Mouse (Mus musculus): ENCODE measurements around the gene Vil1.
A peak's percentile ranks its signal among the peaks of the same experiment; 100 is the strongest.

Vil1 gene

DNA sequence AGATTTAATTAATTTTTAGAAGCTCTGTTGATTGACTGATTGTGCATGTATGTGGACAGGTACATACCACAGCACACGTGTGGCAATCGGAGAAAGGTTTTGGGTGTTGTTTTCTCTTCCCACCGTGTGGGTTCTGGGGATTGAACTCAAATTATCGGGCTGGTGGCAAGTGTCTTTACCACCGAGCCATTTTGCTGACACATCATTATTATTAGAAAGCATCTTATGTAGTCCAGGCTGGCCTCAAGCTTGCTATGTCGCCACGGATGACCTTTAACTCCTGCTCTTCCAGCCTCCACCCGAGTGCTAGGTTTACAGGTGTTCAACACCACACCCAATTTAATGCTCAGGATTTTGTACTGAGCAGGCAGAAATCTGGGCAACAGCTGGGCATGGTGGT, 3.5 kb downstream of the Vil1 start:
- DNase-seq (ENCODE audit: low read depth, low spot score) = no peak

DNA sequence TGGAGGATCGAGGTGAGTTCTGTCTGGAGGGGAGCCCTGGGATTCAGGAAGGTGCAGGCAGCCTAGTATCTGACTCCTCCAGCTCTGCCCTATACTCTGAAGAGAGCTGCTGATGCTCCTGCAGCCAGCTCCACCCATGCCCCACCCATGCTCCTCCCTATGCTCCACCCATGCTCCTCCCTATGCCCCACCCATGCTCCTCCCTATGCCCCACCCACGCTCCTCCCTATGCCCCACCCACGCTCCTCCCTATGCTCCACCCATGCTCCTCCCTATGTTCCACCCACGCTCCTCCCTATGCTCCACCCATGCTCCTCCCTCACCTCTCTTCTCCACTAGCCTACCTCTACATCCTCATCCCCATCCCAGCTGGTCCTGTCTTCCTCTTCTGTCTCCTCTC, 6.0 kb downstream of the Vil1 start:
- no peak for DNase-seq (ENCODE audit: low read depth, low spot score)

DNA sequence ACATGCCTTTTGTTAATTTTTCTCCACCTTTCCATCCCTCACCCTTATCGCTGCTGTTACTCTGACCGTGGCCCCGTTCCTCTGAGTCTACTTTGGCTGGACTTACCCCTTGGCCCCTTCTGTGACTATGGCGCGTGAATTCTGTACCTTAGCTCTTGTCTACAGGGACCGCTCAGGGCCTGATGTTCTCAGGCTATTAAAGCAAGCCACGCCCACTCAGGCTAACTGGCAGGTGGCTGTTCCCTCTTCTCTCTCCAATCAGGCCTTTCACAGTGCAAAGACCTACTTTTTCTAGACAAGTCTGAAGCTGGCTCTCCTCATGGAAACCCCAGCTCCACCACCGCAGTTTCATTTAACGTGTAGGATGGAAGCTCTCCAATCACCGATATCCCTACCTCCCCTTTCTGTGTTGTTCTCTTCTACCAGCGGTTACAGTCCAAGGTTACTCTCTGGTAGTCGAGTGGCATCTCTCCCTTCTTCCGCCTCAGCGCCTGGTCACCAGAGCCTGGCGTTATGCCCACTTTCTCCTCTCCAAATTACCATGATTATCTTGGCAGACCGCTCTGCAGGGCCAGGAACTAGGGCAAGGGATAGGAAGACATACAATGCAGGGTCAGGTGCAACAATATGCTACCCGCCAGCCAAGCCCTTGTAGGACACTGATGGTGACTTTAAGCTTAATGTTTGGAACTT, 9.7 kb downstream of the Vil1 start:
- no peak for DNase-seq (ENCODE audit: low read depth, low spot score)

DNA sequence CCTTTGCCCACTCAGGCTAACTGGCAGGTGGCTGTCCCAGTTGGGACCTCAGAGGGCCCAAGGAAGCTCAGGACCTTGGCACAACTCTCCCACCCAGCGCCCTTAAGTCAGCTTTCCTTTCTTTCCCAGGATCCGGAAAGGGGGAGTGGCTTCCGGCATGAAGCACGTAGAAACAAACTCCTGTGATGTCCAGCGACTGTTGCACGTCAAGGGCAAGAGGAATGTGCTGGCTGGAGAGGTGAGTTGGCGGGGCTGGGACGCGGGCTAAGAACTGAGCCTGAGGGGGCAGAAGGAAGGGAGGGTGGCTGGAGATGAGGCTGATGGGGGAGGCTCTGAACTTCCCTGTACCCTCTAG, 10.2 kb downstream of the Vil1 start:
- no peak for DNase-seq (ENCODE audit: low read depth, low spot score)

DNA sequence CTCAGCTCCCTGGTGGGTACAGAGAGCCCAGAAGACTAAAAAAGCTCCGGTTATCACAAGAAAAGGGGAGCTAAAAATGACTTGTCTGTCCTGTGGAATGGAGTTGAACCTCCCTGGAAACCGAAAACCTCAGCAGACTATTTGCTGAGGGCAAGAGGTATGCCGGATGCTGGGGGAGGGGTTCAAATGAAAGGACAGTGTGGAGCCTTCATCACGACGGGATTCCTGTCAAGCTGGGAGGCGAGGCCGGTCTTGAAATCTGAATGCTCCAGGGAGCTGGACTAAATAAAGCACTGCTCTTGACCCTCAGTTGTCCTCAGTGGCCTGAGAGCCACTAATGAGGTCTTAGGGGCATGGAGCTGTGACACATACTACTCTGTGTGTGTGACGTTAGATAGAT, 14.0 kb downstream of the Vil1 start:
- DNase-seq (ENCODE audit: low read depth, low spot score) = no peak

DNA sequence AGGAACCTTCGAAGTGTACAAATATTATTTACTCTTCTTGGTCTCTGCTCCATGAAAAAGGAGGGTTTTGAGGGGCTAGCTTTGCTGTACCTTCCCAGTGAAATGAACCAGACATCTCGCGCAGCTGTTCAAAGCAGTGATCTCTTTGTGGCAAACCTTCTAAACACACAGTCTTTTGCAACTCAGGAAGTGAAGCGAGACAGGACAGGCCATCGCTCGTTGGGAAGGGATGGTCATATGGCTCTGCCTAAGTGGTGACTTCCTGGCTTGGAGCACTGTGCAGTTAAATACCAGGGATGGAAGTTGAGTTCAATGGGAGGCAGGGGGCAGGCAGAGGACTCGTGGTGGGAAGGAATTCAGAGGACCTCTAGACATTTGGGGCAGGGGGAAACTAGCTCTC, 16.7 kb downstream of the Vil1 start:
- DNase-seq (ENCODE audit: low read depth, low spot score) = no peak

DNA sequence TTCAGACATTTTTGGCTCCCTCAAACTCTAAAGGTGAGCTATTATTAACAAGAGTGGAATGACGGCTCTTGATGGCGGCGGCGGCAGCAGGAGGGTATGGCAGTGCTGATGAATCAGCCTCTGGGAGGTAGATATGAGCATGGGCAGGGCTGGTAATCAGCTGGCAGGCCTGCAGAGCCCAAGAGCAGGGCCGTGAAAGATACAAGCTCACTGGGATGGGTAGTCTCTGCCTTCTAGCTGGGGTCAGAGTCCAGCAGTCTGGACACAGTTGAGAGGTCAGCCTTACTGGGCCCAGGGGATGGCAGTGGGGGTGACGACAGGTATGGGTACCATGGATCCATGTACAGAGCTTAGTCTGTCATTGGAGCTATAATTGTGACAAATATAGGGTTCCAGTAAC, 24.0 kb downstream of the Vil1 start:
- no peak for DNase-seq (ENCODE audit: low read depth, low spot score)

DNA sequence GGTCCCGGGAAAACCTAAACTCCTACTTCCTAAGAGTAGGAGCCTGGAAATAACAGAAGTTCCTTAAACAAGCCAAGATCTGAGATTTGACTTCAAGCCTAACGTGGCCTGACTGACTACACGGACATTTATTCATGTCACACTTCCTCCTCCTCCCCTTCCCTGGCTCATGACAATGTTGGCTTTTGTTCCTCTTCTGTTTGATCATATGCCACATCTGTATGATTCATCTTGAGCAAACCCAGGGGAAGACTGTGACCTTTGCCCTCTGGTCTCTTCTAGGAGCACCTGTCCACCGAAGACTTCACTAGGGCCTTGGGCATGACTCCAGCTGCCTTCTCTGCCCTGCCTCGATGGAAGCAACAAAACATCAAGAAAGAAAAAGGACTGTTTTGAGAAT, 25.4 kb downstream of the Vil1 start:
- DNase-seq (ENCODE audit: low read depth, low spot score) = no peak

DNA sequence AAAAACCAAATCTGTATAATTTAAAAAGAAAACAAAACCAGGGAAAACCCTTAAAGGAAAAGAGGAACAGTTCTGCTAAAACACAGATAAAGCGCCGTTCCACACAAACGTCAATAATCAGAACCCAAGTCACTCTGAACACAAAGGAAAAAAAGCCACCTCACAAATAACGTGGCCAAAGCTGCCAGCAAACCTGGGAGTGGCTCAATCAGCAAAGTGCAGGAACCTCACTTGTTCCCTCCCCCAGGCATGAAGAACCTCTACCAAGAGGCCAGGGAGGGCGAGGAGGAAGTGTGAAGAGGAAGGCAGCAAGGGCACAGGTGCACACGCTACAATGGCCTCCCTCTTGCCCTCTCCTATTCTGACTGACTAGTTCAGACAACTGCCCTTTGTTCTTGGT, 26.4 kb downstream of the Vil1 start:
- no peak for DNase-seq (ENCODE audit: low read depth, low spot score)

DNA sequence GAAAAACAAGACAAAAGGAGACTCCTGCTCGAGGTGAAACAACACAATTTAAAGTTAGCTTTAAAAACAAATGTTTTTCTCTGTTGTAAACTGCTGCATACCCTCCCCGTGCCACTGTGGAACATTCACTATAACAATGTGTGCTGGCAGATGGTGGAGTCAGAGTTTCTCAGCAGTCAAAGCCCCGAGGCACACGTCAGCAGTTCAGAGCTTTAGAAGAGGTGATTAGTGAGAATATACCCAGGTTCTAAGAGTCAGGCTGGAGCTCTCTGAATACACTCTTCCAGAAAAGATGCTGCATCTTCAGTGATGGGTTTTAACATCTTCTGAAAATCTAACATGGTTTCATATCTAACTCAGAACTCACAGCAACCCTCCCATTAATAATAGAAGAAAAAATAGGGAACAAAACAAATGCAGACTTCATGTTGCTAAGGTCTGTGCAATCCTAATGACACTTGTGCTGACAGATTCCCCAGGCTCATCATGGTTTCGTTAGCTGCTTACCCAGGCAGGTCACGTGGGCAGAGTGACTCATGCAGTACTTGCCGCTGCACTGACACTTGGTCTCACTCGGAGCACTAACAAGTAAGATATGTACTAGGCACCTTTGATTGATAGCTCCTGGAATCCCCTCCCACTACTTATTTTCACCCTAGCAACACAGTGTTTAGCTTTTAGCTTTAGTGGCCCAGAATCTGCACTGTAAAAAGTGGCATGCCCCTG, 28.7 kb downstream of the Vil1 start:
- peak; percentile 74 for DNase-seq (ENCODE audit: low read depth, low spot score)

DNA sequence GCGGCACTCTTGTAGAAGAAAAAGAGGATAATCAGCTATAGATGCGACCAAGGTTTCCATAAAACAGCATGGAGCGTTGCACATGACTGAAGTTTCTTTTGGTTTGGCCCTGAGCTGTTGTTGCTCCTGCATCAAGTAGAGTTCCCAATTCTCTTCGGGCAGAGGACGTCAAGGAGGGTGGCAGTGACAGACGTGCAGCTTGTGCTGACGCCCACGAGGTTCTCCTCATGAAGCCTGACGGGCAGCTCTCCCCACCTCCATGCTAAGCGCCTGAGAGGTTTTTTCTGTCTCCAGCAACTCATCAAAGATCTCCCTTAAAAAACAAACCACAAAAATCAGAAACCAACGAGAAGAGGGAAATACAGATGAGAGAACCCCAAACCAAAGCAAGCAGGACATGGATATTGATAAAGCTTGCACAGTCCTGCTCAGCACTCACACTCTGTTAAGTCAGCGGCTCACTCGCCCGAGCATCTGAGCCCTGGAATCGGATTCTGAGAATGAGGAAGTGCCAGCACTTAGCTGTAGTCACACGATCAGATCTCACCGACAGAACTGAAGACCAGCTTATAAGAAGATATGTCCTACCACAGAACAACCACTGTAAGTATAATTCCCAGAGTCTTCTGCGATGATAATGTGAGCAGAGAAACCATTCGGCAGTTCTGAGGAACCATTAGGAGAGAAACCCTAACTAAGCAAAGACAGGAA, 30.1 kb downstream of the Vil1 start:
- no peak for DNase-seq (ENCODE audit: low read depth, low spot score)

DNA sequence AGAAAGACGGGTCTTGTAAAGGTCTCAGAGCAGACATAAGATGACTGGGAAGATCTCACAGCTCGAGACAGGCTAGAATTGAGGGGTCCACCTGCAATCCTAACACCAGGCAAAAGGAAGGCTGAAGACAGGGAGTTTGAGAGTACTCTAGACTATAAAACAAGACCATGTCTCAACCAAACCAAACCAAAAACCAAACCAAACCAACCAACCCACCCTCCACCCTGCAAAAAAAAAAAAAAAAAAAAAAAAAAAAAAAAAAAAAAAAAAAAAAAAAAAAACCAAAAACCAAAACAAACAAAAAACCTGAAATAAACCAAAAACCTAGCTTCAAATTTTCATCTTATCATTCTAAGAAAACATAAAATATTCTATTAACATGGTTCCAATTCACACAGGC, 35.4 kb downstream of the Vil1 start:
- no peak for DNase-seq (ENCODE audit: low read depth, low spot score)

DNA sequence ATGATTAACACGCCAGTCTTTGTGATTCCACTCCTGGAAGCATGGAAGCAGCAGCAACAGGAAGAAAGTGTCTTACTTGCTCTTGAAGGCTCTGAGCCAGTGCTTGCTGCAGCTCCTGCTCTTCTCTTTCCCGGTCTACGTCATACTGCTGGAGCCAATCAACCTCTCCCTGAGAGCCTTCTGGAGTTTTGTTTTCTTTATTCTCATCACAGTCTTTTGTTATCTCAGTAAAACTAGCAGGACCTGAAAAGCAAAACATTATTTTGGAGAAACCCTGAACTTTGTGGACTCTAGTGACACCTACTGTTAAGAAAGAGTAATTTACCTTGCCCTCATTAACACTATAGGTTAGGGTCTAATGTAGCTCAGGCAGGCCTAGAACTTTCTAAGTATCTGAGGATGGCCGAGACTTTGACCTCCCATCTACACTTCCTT, 43.5 kb downstream of the Vil1 start:
- peak; percentile 39 for DNase-seq (ENCODE audit: low read depth, low spot score)

DNA sequence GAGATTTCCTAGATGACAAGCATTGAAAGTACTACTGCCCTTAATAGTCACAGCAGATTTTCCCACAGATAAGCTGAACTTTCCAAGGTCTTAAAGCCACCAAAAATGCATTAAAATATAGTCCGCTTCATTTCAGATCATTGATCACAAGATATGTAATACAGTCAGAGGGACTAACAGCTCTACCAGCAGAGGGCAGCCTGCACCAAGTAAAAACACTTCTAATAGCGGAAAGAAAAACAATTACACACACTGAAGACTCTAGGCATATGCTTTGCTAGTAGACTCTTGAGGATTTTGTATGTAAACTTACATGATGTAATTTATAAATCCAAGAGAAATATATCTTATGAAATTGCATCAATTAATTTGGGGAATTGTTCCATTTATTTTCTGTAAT, 51.1 kb downstream of the Vil1 start:
- peak; percentile 15 for DNase-seq (ENCODE audit: low read depth, low spot score)

Measured in retina, adult 2 months (tissue).